Mouse (Mus musculus) CH12.LX (cell line): ENCODE data around the gene Gabra2.

Experiments
- BHLHE40 ChIP-seq: IDR thresholded peaks from 2 replicates; pipeline ENCODE4 v1.6.1; 2011; ENCODE audit warnings: mild to moderate bottlenecking, low read depth, low read length, improper control_type of control experiment
- CTCF ChIP-seq, 2 experiments: IDR thresholded peaks in 1 of 2; conservative IDR thresholded peaks in 1 of 2; 2 replicates each; pipeline ENCODE4 v1.5.1; 2011 to 2012; ENCODE audit warnings: low read depth in 2 of 2, low read length in 2 of 2, improper control_type of control experiment in 1 of 2, inconsistent platforms in 1 of 2, mild to moderate bottlenecking in 1 of 2, moderate library complexity in 1 of 2
- EP300 ChIP-seq: IDR thresholded peaks from 2 replicates; pipeline ENCODE4 v1.6.1; 2011; ENCODE audit warnings: low read length, improper control_type of control experiment
- ETS1 ChIP-seq: conservative IDR thresholded peaks from 2 replicates; pipeline ENCODE4 v1.6.1; 2012; ENCODE audit warnings: low read depth, mild to moderate bottlenecking, inconsistent platforms, low read length, improper control_type of control experiment, moderate library complexity
- MAZ ChIP-seq: IDR thresholded peaks from 2 replicates; pipeline ENCODE4 v1.6.1; 2012; ENCODE audit warnings: low read depth, mild to moderate bottlenecking, inconsistent platforms, low read length, improper control_type of control experiment, moderate library complexity
- MYC ChIP-seq: IDR thresholded peaks from 2 replicates; pipeline ENCODE4 v1.6.1; 2011; ENCODE audit warnings: low read depth, mild to moderate bottlenecking, improper control_type of control experiment, low read length
- POLR2A ChIP-seq: IDR thresholded peaks from 2 replicates; pipeline ENCODE4 v1.6.1; 2011; ENCODE audit warnings: low read depth, mild to moderate bottlenecking, improper control_type of control experiment, low read length
- TBP ChIP-seq: conservative IDR thresholded peaks from 2 replicates; pipeline ENCODE4 v1.6.1; 2011; ENCODE audit warnings: low read depth, low read length, improper control_type of control experiment
- TCF12 ChIP-seq: IDR thresholded peaks from 2 replicates; pipeline ENCODE4 v1.6.1; 2014; ENCODE audit warnings: low read depth, mild to moderate bottlenecking, inconsistent platforms, low read length, improper control_type of control experiment
- ZC3H11A ChIP-seq: IDR thresholded peaks from 2 replicates; pipeline ENCODE4 v1.6.1; 2012; ENCODE audit warnings: low read depth, mild to moderate bottlenecking, inconsistent platforms, low read length, improper control_type of control experiment

- TF ChIP-seq CTCF (conservative IDR thresholded peaks at IDR 0.05 in 1 of 2, IDR thresholded peaks at IDR 0.05 in 1 of 2; ENCODE audit: low read depth in 2 of 2, low read length in 2 of 2) (no peak), ZC3H11A (no peak), MAZ (no peak), TCF12 (no peak), EP300 (no peak), MYC (no peak), TBP (no peak), ETS1 (no peak), BHLHE40 (no peak), POLR2A (no peak)
These were observed 32.1 kb upstream of the Gabra2 start for GRCm38 (mm10) chr5:71127721-71128120.
